Mouse (Mus musculus): Measurements from ENCODE around the gene Actn1. TPM values are rescaled to one million over a fixed set of nuclear protein-coding genes. Genes with fewer than 3 reads are reported as not detected.
A peak's percentile ranks its signal among the peaks of the same experiment; 100 is the strongest.
"Not testable (repeated sequence)": the region's sequence is repeated elsewhere in the genome, so short reads cannot be mapped to it uniquely, and the experiment has no call there.

The Actn1 gene
- polyA plus RNA-seq, 1 experiment: 2.9 TPM

DNA sequence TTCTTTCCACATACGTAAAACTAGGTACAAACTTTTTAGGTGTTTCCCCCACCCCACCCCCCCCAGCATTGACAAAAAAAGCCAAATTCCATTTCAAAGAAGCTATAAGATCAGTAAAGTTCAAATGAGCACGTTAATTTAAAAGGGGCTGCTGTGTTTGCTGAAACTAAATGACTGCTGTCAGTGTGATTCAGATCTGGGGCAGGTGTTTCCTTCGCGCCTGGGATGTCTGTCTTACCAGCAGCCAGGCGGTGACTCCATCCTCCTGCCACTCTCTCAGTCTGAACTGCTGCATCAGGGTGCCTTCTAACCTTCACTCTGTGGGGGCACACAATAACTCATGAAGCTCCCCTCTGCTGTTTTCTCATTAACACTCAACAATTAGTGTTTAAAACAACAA, 11.6 kb upstream of the Actn1 start:
- Histone ChIP-seq H3K27ac (replicated peaks; ENCODE audit: low read depth, low read length) (no peak overlapping the region), H3K4me3 (ENCODE audit: insufficient read depth, low read depth, low read length) (no peak overlapping the region), H3K4me1 (ENCODE audit: control insufficient read depth, insufficient read depth, insufficient read length, low read length) (no peaks in the 10 kb centered on the region)

DNA sequence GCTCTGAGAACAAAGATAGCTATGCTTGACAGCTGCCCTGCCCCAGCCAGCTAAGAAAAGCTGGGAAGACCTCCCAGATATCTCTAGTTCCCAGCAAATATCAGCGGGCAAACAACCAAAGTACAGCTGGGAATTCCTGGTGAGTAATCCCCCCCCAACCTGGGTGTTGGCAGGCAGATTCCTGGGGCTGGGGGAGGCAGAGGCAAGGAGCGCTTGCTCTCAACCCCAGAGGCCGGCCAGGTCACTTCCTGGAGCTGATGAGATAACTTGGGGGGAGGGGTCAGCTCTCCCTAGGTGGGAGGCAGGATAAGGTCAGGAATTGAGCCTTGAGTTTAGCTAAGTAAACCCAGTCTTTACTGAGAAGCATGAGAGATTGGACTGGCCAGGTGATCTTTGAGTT, 10.8 kb upstream of the Actn1 start:
- Histone ChIP-seq H3K4me1 (ENCODE audit: control insufficient read depth, insufficient read depth, insufficient read length, low read length) (no peaks in the 10 kb centered on the region), H3K4me3 (ENCODE audit: insufficient read depth, low read depth, low read length) (no peak overlapping the region), H3K27ac (replicated peaks; ENCODE audit: low read depth, low read length) (no peak overlapping the region)

DNA sequence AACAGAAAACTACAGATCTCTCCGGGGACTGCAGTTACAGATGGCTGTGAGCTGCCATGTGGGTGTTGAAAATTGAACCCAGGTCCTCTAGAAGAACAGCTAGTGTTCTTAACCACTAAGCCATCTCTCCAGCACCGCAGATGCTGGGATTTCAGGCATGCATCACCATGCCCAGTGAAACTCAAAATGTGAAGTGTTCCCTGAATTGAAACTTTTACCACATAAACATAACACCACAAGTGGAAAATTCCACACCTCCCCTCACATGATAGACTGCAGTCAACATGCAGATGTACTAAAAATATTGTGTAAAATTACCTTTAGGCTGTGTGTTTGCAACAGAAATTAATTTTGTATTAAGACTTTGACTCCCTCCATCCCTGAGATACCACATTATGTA, 9.1 kb upstream of the Actn1 start:
- H3K4me3 ChIP-seq (ENCODE audit: insufficient read depth, low read depth, low read length): no peak overlapping the region
- H3K4me1 ChIP-seq (ENCODE audit: control insufficient read depth, insufficient read depth, insufficient read length, low read length): no peaks in the 10 kb centered on the region
- H3K27ac ChIP-seq (replicated peaks; ENCODE audit: low read depth, low read length): no peak overlapping the region

DNA sequence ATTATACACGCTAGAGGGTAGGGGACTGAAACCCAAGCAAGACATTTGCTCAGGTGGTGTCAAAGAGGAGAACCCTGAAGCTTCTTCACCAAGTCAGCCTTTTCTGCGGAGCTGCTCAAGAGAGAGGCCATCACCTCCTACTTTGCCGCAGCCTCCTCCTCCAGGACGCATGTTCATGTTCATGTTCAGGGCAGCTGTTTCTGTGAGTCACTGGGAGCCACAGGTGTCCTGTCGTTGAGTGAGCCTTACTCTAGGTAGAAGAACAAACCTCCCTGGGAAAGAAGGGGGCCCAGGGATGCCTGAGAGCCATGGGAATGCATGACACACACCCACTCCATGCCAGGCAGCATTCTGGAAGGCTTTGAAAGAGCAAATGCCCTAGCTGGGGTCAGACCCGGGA, 7.8 kb upstream of the Actn1 start:
- H3K4me3 ChIP-seq (ENCODE audit: insufficient read depth, low read depth, low read length): no peak overlapping the region
- H3K27ac ChIP-seq (replicated peaks; ENCODE audit: low read depth, low read length): no peak overlapping the region
- H3K4me1 ChIP-seq (ENCODE audit: control insufficient read depth, insufficient read depth, insufficient read length, low read length): no peaks in the 10 kb centered on the region

DNA sequence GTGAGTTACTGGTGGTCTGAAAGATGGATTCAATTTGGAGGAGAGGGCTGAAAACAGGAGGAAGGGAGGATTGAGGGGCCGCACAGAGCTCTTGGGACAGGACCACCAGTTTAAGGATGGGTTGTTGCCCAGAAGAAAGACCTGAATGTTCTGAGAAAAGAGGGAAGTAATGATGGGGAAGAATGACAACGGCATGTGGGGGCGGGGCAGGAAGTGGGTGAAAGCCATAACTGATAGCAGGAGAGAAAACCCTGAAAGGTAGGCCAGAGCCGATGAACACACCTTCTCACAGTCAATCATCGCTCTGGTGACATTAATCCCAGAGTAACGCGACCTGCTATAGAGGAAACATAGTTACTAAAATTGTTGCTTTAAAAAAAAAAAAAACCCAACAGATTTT, 4.2 kb upstream of the Actn1 start:
- H3K27ac ChIP-seq (replicated peaks; ENCODE audit: low read depth, low read length); H3K4me3 ChIP-seq (ENCODE audit: insufficient read depth, low read depth, low read length); H3K4me1 ChIP-seq (ENCODE audit: control insufficient read depth, insufficient read depth, insufficient read length, low read length): not testable (repeated sequence)

DNA sequence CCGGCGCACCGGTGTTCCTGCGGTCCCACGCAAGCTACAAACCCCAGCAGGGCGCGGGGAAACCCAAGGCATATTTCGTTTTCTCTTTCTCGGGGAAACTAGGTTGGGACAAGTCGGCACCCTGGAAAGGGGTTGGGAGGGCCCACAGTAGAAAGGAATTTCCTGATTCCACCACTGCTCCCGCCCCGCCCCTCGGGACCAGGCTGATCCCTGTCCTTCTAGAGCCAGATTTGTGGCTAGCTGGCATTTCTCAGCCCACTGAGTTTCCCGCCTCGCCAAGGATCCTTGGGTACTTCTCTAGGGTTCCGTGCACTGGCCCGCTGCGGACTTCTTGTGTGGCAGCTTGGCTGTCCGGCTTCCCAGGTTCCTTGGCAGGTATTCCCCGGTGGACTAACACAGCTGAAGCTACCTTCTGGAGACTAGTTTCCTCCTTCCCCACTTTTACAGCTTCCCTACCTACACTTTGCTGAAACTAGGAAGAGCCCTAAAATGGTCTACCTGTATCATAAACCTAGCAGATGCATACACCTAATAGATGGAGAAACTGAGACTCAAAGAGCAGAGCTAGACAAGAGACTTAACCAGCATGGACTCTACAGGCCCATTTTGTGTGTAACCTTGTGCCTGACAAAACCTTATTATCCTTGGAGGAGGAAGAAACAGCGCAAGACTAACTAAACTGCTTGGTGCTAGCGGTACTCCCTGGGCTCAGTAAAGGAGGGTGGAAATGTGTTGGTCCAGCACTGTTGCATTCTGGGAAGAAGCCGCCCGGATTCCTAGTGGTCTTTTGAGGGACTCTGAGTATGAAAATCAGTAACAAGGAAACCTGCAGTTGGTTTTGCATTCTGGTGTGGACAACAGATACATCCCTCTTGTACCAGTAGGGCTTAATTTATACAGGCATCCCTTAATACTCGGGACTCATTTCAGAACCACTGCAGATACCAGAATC, 849 bp upstream of the Actn1 start:
- Histone ChIP-seq H3K4me1 (ENCODE audit: control insufficient read depth, insufficient read depth, insufficient read length, low read length) (no peaks in the 10 kb centered on the region; the same call in 1 of the 2 replicates), H3K4me3 (ENCODE audit: insufficient read depth, low read depth, low read length) (peak overlapping the region; percentile 71), H3K27ac (replicated peaks; ENCODE audit: low read depth, low read length) (peak overlapping the region; percentile 56)

DNA sequence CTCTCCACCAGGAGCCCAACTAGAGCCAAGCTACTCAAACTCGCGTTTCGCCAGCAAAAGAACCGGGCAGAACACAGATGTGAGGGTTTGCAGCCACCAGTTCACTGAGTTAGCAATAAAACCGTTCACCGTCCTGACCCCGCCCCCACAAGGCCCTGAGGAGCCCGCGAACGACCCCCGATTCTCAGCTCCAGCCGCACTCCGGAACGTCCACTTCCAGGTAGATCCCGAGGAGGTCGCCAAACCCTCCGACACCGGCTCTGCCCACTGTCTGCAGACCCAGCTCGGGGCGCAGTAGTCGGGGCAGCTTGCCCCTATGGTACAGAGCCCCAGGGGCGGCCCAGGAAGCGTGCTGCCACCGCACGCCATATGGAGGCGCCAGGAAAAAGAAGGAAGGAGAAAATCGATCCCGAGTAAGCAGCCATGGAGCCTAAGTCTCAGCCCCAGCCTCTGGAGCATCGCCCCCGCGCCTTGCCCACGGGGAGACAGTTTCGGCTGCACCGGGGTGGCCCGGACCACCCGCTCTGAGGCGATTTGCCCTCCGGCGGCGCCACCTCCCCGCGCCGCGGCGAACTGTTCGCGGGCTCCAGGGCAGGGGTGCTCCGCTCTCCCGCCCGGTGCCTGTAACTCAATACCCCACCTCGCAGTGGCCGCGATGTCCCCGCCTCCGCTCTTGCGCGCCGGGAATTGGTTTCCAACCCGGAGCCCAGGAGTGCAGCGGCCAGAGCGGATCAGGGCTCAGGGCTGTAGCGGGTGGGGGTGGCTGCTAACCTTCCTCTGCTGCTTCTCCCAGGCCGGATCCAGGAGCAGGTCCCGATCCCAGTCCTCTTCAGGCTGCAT, 735 bp downstream of the Actn1 start:
- H3K4me1 ChIP-seq (ENCODE audit: control insufficient read depth, insufficient read depth, insufficient read length, low read length): no peaks in the 10 kb centered on the region; the same call in 1 of the 2 replicates
- peak overlapping the region; percentile 32 for H3K27ac ChIP-seq (replicated peaks; ENCODE audit: low read depth, low read length)
- H3K4me3 ChIP-seq (ENCODE audit: insufficient read depth, low read depth, low read length): peak overlapping the region; percentile 71

DNA sequence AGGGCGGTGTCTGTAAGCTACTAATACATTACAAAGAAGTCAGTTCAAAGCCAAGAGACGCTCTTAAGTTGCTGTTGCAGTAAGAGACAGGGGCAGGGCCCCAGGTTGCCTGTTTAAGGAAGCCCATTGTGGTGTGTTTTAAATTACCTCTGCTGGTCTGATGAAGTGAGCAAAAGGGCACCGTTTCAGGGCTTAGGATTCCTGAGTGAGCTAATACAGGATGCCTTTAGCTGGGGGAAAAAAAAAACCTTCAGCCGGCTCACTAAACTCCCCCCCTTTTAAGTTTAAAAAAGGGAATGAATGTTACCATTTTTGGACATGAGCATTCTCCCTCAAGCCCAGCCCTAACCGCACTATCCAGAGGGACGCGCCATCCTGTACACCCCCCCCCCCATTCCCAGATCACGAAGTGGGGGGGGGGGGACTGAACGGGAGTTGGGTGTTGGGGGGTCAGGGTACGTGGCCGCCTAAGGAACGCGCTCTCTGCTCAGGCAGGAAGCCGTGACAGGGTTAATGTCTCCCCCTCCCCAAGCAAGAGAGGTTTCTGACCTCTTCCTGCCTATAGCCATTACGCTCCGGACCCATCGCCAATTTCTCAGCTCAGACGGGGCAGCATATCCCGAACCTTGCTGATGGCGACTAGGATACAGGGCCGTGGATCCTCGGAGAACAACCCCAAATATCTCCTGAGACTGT, 1.5 kb downstream of the Actn1 start:
- Histone ChIP-seq H3K4me3 (ENCODE audit: insufficient read depth, low read depth, low read length) (peak overlapping the region; percentile 71), H3K27ac (replicated peaks; ENCODE audit: low read depth, low read length) (peak overlapping the region; percentile 42), H3K4me1 (ENCODE audit: control insufficient read depth, insufficient read depth, insufficient read length, low read length) (no peaks in the 10 kb centered on the region; the same call in 1 of the 2 replicates)

DNA sequence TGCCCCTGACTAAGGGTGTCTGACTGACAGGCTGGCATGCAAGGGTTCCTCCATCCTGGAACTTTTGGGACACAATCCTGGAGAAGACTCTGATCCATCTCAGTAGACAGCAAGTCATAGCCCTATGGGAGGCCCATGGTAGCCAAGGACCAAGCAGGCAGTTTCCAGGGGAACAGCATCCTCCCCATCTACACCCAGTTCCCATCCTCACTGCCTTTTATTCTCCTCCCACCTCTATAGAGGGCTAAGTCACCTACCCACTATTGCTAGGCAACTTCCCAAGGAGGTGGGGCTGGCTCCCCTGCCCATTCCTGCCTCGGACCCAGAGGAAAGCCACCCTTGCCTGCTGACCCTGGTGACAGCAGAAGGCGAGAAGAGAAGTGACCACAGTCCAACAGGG, 8.2 kb downstream of the Actn1 start:
- Histone ChIP-seq H3K27ac (replicated peaks; ENCODE audit: low read depth, low read length) (no peak overlapping the region), H3K4me3 (ENCODE audit: insufficient read depth, low read depth, low read length) (no peak overlapping the region), H3K4me1 (ENCODE audit: control insufficient read depth, insufficient read depth, insufficient read length, low read length) (peaks cover 13% of the 10 kb centered on the region)

DNA sequence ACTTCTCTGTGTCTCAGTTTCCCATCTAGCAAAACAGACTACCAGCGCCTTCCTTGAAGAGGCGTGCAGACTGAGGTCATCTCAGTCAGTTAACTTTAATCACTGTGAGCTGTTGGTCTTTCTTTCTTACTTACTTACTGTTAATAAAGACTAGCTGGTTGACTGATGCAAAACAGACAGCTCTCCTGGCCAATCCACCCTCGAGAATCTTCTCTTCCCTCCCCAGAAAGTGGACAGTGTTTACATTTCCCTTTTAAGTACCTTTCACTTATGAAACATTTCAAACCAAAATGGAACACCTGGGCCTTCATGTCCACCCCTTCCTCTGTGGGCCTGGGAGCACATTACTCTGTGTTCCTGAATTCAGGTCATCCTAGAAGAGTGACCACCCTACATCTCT, 8.6 kb downstream of the Actn1 start:
- peaks cover 17% of the 10 kb centered on the region for H3K4me1 ChIP-seq (ENCODE audit: control insufficient read depth, insufficient read depth, insufficient read length, low read length)
- H3K27ac ChIP-seq (replicated peaks; ENCODE audit: low read depth, low read length): no peak overlapping the region

DNA sequence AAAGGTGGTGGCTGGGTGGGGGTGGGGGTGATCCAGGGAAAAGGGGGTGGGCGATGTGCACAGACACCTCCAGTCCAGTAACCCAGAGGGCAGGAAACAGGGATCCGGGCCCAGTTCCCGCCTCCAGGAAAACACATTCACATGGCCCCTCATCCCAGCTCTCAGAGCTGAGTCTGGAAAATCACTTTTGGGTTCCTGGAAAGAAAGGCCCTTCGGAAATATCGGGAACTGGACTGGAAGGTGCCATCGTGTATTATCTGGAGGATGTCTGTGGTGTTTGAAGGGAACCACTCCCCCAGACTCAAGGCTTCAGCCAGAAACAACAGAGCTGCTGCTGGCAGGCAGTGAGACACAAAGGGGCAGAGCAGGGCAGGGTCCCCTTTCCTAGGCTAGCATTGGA, 10.6 kb downstream of the Actn1 start:
- Histone ChIP-seq H3K4me3 (ENCODE audit: insufficient read depth, low read depth, low read length) (no peak overlapping the region), H3K27ac (replicated peaks; ENCODE audit: low read depth, low read length) (peak overlapping the region; percentile 37), H3K4me1 (ENCODE audit: control insufficient read depth, insufficient read depth, insufficient read length, low read length) (peaks cover 37% of the 10 kb centered on the region)

More for the DNA sequence above, 8.6 kb downstream of the Actn1 start:
- H3K4me3 ChIP-seq (ENCODE audit: insufficient read depth, low read depth, low read length): no peak overlapping the region

DNA sequence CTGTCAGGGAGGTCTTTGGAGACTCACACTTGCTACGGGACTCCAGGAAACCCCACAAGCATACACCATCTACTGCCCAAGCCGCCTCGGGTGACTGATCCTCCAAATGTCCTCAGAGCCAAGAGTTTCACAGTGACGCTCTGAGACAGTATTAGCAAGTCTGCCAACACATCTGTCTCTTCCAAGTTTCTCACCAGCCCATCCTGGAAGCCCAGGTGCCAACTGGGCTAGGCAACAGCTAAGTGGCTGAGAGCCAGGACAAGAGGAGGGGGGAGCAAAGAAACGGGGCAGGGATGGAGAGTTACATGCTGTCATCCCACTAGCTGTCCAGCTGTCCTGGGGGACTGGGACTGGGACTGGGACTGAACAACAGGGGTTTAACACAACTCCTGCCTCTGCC, 13.1 kb downstream of the Actn1 start:
- peak overlapping the region; percentile 39 for H3K27ac ChIP-seq (replicated peaks; ENCODE audit: low read depth, low read length)
- peaks cover 43% of the 10 kb centered on the region for H3K4me1 ChIP-seq (ENCODE audit: control insufficient read depth, insufficient read depth, insufficient read length, low read length)
- no peak overlapping the region for H3K4me3 ChIP-seq (ENCODE audit: insufficient read depth, low read depth, low read length)

DNA sequence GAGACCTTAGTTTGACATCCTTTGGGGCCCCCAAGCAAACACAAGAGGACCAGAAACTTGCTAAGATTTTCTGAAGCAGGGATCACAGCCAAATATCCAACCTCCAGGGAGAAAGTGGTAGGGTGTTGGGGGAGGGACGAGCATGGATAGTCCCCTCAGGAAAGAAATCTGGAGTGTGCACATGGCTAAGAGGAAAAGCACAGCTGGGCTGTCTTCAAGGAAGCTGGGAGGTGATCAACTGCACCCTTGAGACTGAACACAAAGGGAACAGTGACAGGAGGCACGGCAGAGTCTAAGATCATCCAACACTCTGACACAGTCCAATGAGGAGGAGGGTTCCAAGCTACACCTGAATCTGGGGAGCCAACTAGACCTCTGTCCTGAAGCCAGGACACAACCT, 13.7 kb downstream of the Actn1 start:
- H3K4me3 ChIP-seq (ENCODE audit: insufficient read depth, low read depth, low read length): no peak overlapping the region
- H3K27ac ChIP-seq (replicated peaks; ENCODE audit: low read depth, low read length): peak overlapping the region; percentile 39
- peaks cover 43% of the 10 kb centered on the region for H3K4me1 ChIP-seq (ENCODE audit: control insufficient read depth, insufficient read depth, insufficient read length, low read length)

DNA sequence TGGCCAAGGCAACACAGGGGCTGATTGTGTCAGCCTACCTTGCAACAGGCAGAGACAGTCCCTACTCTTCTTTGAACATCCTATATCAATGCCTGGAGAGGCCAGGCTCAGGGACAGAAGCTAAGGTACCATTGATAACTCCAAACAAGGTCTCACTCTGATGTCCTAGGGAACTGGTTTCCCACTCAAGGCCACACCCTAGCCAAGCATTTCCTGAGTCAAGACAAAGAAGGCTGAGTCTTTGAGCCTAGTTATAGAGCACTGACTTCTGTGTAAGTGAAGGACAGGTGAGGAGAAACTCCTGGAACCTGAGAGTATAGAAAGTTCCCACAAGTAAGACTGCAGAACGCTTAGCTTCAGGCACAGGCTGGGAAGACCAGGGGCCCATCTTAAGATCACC, 15.4 kb downstream of the Actn1 start:
- H3K27ac ChIP-seq (replicated peaks; ENCODE audit: low read depth, low read length): peak overlapping the region; percentile 45
- H3K4me1 ChIP-seq (ENCODE audit: control insufficient read depth, insufficient read depth, insufficient read length, low read length): peaks cover 36% of the 10 kb centered on the region
- H3K4me3 ChIP-seq (ENCODE audit: insufficient read depth, low read depth, low read length): no peak overlapping the region

DNA sequence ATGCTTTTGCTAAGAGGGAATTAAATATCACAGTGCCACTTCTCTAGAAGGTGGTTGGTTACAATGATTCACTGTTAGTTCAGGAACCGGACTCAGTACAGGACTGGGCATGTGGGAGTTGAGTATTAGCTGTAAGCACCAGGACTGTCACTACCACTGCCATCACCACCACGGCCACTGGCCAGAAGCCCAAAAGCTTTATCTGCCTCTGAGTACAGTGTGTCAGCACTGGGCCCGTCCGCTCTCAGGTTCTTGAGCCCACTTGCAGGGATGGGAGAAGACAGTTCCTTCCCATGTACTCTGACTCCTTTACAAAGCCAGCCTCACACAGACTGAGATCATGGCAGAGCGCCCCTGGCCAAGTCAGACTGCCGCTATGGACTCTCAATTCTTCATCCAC, 16.0 kb downstream of the Actn1 start:
- Histone ChIP-seq H3K4me1 (ENCODE audit: control insufficient read depth, insufficient read depth, insufficient read length, low read length) (peaks cover 36% of the 10 kb centered on the region), H3K4me3 (ENCODE audit: insufficient read depth, low read depth, low read length) (no peak overlapping the region), H3K27ac (replicated peaks; ENCODE audit: low read depth, low read length) (no peak overlapping the region)
